Mouse (Mus musculus): ENCODE data around the gene Ost4.
"Not testable (repeated sequence)": the region's sequence is repeated elsewhere in the genome, so short reads cannot be mapped to it uniquely, and the experiment has no call there.

DNA sequence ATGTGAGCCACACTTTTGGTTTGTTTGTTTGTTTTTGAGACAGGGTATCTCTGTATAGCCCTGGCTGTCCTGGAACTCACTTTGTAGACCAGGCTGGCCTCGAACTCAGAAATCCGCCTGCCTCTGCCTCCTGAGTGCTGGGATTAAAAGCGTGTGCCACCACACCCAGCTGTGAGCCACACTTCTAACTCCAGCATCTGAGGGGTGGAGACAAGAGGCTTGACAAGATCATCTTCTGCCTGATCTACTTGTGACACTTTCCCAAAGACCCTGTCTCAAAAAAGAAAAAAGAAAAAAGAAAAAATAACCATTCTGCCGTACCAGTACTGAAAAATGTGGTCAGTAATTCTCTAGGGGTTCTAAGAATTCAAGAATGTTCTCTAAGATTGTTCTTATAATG lies 25.7 kb downstream of the Ost4 start:
- TF ChIP-seq POLR2A (IDR thresholded peaks at IDR 0.05; ENCODE audit: insufficient read depth, low read depth, low read length); CTCF (IDR thresholded peaks at IDR 0.05): not testable (repeated sequence)

Measured in heart, adult 2 months (tissue).